Mouse (Mus musculus): ENCODE results near the gene Trim8.
A peak's percentile ranks its signal among the peaks of the same experiment; 100 is the strongest.

The Trim8 gene

GRCm38 (mm10) chr19:46558009-46558408, 56.5 kb downstream of the Trim8 start:
- DNase-seq: no peak

GRCm38 (mm10) chr19:46558631-46559030, 57.1 kb downstream of the Trim8 start:
- no peak for DNase-seq

GRCm38 (mm10) chr19:46562132-46562531, 60.6 kb downstream of the Trim8 start:
- DNase-seq: peak in 1 of 2 experiments; percentile 22

- DNase-seq: no peak
Observed at GRCm38 (mm10) chr19:46562581-46563515, 61.3 kb downstream of the Trim8 start.

GRCm38 (mm10) chr19:46563603-46564002, 62.1 kb downstream of the Trim8 start:
- no peak for DNase-seq

GRCm38 (mm10) chr19:46564043-46564462, 62.6 kb downstream of the Trim8 start:
- no peak for DNase-seq

All from thymus, postnatal 36 days (tissue).